Mouse (Mus musculus) A20 (cell line): ENCODE data around the gene Dcaf4.
A peak's percentile ranks its signal among the peaks of the same experiment; 100 is the strongest.

Source experiments
- DNase-seq: peaks from one replicate; pipeline ENCODE4 v3.0.0-alpha.2; 2011; ENCODE audit warnings: low read depth, low spot score

Dcaf4 gene

GRCm38 (mm10) chr12:83543997-83544396 lies 23.7 kb downstream of the Dcaf4 start:
- DNase-seq, result no peak

- no peak for DNase-seq
These were observed 24.5 kb downstream of the Dcaf4 start for GRCm38 (mm10) chr12:83544791-83545190.

DNA sequence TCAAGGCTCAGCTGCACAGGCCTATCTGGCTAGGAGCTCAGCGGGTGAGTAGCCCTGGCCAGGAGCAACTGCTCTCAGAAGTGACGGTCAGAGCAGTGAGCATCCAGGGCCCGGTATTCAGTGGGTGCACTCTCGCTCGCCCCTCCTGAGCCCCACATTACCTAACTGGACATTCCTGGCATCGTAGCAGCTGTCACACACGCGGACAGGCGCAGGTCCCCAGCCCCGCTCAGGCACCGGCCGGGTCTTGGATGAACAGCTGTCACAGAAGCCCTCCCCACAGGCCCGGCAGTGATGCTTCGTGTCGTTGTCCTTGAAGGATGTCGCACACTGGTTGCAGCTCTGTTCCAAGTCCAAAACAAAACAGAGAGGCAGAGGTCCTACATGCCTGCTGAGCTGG lies 31.0 kb downstream of the Dcaf4 start:
- DNase-seq, result no peak

DNA sequence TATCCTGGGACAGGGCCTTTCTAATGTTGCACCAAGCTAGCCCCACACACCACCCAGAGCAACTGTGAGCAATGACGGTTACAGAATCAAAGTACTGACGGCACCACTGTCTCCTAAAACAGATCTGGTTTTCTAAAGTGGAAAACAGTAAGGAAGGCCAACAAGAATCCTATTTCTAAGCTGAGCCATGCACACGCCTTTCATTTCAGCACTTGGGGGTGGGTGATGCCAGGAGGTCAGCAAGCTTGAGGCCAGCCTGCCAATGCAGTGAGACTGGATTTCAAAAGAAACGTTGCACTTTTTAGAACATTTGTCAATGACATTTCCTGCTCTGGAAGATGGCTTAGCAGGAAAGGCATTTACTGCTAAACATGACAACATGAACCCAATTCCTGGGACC lies 33.5 kb downstream of the Dcaf4 start:
- no peak for DNase-seq

DNA sequence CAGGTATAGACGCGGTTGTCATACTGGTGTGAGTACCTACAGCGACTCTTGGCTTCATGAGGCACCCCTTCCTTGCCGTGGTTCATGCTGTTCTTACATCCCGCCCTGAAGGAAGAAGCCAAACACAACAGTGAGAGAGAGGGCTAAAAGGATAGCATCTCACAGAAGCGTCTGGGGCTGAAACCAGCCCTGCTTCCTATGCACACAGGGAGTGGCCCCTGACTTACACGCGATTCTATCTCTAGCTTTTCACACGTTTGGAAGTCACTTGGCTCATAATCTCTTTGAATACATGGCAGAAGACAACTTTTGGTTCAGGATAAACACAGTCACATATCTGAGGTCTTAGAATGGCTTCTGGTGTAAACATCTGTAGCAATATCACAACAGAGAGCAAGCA lies 35.3 kb downstream of the Dcaf4 start:
- DNase-seq, result no peak

DNA sequence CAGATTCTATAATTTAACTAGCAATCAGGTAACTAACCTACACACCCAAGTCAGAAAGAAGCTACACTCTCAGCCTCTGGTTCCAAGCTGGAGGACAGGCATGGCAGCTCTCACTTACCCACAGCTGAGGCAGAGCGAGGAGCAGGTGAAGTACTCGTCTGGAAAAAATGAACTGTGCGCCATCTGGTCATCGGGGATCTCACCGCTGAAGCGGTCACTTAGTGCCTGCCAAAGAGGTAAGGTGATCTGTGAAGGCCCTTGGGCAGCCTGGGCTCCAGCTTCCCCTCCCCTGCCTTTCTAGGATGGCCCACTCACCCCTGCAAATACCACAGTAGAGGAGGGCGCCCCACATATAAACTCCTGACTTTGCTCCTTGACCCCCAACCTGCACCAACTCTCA lies 38.2 kb downstream of the Dcaf4 start:
- no peak for DNase-seq

DNA sequence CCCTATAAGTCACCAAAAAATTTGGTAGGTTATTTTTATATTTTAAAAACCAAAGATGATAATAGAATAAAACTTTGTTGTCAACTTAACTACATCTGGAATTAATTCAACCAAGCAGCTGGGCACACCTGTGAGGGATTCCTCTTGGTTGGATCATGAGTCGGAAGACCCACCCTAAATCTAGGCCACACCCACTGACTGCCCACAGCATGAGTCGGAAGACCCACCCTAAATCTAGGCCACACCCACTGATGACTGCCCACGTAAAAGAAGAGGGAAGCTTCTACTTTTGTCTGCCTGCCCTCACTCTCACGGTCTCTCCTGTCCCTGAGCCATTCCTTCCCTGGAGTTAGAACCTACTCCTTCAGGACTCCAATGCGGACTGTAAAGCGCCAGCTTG lies 39.9 kb downstream of the Dcaf4 start:
- no peak for DNase-seq

DNA sequence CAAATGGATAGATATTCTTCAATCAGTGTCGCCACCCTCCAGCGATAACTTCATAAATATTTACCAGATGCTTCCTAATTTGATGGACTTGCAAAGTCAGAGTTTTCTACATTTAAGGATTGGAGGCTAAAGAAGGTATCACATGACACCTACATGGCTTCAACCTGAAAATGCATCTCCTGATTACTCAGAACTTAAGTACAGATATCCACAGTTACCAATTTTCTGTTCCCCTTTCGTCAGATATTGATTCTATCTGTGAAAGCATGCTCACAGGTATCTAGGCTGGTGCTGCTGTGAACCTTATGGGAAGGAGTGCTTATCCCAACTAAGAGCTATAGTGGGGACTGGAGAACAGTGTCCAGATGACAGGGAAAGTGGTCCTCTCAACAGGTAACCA lies 42.3 kb downstream of the Dcaf4 start:
- peak; percentile 7 for DNase-seq

- no peak for DNase-seq
These were observed 49.6 kb downstream of the Dcaf4 start for GRCm38 (mm10) chr12:83569866-83570265.

DNA sequence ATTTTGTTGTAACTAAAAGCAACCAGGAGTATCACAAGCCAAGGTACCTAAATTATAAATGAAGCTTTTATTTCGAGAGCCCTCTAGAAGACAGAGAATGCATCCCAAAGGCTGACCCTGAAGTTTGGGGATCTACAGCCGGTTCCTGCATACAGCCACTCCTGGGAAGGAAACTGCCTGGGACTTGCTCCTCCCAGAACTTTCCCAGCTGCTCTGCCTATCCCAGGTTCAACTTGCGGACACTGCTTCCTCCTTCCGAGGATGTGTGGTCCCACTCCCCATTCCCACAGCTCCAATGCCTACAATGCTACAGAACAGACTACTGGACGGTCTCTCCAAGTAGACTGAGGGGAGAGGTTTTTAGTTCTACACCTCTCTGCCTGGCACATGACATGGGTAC lies 52.5 kb downstream of the Dcaf4 start:
- DNase-seq, result no peak

- DNase-seq, result no peak
These were observed 57.2 kb downstream of the Dcaf4 start for GRCm38 (mm10) chr12:83577445-83577844.

DNA sequence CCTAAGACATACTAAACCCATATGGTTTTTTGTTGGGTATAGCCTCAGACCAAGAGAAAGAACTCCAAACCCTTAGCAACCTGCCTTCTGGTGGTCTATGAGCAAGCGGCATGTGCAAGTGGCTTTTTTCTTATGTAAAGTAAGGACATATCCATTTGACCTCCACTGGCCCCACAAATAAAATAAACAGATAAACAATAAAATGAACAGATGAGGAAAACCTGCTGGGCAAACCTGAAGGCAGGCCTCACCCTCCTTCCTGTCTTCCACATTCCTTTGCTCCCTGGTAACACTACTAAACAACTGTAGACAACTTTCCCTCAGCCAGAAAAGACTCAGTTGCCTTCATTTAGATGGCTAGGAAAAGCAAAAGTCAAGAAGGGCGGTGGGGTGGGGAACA lies 58.1 kb downstream of the Dcaf4 start:
- no peak for DNase-seq

- DNase-seq, result no peak
These were observed 58.8 kb downstream of the Dcaf4 start for GRCm38 (mm10) chr12:83578896-83579569.

GRCm38 (mm10) chr12:83580283-83580682 lies 60.0 kb downstream of the Dcaf4 start:
- no peak for DNase-seq

GRCm38 (mm10) chr12:83582106-83582505 lies 61.8 kb downstream of the Dcaf4 start:
- no peak for DNase-seq

GRCm38 (mm10) chr12:83582747-83583146 lies 62.5 kb downstream of the Dcaf4 start:
- no peak for DNase-seq

DNA sequence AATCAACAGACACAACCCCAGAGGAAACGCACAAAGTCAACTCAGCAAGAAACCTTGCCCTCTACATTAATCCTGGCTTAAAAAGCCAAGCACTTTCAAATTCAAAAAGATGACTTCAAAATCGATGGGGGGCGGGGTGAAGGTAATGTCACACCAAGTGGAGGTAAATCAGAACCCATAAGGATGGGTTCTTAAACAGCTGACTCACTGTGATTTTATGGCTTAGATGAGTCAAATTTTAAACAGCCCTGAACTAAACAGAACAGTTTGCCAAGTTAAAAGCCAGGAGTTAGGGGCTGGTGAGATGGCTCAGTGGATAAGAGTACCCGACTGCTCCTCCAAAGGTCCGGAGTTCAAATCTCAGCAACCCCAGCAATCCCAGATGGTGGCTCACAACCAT lies 66.4 kb downstream of the Dcaf4 start:
- no peak for DNase-seq
